Mouse (Mus musculus) inflammation-experienced regulatory T-cells, adult 6 months (primary cell): ENCODE results near the gene Fcer1g. TPM values are rescaled to one million over a fixed set of nuclear protein-coding genes. Genes with fewer than 3 reads are reported as not detected.
A peak's percentile ranks its signal among the peaks of the same experiment; 100 is the strongest.
"Not testable (repeated sequence)": the region's sequence is repeated elsewhere in the genome, so short reads cannot be mapped to it uniquely, and the experiment has no call there.

Experiments used
- ATAC-seq: one replicate; pipeline ENCODE4 v1.8.0; 2017
- polyA plus RNA-seq, 3 experiments: library from polyadenylated mRNA; unstranded; fragments of 100-300 nt; shearing (Covaris generic); gene quantifications; one replicate each; pipeline ENCODE4 v1.2.1; 2017

Gene Fcer1g
- polyA plus RNA-seq, 3 experiments from 2014 or later: 10.7 TPM; not detected in 2

DNA sequence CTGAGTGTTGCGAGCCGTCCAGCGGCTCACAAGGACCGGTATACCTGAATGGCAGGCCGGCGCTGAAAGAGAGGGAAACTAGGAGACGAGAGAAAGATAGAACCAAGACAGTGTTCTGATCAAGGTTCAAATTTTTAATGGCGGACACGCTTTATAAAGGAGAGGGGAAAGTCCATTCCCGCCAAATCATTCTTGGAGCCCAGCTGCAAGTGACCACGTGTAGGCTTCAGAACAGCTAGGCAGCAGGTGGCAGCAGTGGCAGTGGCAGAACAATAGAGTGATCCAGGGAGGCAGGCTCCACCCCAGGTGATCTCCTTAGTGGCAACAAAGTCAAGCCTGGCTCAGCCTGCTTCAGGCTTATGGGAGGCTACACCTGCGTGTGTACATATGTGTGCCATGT, 7.8 kb upstream of the Fcer1g start:
- ATAC-seq: not testable (repeated sequence)

DNA sequence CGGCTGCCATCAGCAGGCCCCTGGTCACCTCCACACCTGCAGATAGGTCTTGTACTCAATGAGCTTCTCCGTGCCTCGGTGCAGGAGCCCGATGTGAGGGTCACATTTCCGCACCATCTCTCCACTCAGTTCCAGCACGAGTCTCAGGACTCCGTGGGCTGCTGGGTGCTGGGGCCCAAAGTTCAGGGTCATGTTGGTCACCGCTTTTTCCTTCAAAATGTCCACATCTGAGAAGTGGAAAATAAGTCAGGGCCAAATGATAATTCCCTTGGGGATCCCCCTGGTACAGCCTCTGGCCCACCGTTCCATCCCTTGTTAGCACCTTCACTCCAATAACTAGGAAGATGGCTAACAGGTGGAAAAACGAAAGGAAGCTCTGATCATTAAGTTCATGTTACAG, 6.7 kb upstream of the Fcer1g start:
- ATAC-seq: no peak

- ATAC-seq: no peak
These were observed 6.0 kb upstream of the Fcer1g start for GRCm38 (mm10) chr1:171239992-171240744.

DNA sequence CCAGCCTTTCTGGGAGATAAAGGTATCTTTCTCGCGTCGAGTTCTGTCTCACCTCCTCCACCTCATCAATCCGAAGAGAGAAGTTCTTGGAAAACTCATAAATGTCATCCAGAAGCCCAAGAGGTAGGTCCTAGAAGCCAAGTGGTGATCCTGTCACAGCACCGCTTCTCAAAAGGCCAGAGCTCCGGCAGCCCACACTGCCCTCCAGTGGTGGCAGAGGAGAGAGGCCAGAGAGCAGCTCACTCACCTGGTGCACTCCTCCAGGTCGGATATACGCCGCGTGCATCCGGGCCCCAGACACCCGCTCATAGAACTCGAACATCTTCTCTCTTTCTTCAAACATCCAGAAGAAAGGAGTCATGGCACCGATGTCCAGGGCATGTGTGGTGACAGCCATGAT, 4.3 kb upstream of the Fcer1g start:
- no peak for ATAC-seq

- ATAC-seq: no peak
These were observed 3.3 kb upstream of the Fcer1g start for GRCm38 (mm10) chr1:171237438-171237837.

- no peak for ATAC-seq
These were observed 1.6 kb upstream of the Fcer1g start for GRCm38 (mm10) chr1:171235791-171236190.

- no peak for ATAC-seq
These were observed 373 bp upstream of the Fcer1g start for GRCm38 (mm10) chr1:171234538-171234937.

DNA sequence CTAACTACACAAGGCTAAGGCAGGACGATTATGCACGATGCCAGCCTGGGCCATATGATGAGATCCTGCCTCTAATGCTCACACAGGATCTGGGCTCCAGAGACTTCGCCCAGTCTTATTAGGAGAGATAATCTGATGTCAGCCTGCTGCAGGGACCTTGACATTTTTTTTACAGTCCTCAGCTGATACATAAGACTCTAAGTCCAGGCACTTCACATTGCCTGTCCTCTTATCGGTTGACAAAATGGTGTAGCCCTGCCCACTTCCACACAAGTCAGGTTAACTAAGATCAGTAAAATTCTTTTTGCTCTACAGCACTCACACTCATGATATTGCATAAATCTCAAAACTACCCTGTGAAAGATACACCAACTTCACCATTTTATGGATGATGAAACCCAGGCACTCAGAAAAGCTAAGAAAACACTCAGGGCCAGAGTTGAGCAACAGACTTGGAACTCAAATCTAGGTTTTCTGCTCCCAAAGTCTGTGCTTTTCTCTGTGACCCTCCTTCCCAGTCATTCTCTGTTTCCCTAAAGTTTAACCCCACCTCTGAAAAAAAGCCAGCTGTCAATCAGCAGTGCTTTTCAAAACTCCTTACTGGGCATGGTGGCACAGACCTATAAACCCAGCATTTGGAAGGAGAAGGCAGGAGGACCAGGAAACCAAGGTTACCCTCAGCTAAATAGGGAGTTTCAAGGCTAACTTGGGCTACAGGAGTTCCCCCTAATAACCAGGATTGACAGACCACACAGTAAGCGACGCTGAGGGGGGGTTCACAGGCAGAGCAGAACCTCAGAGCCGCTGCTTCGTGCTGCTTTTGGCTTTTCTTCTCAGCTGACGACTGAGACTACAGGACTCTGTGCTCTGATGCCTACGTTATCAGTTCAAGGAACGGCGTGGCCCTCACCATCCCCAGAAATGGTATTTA, 1.1 kb downstream of the Fcer1g start:
- ATAC-seq: no peak

- no peak for ATAC-seq
These were observed 1.8 kb downstream of the Fcer1g start for GRCm38 (mm10) chr1:171232348-171232747.

- no peak for ATAC-seq
These were observed 2.3 kb downstream of the Fcer1g start for GRCm38 (mm10) chr1:171231844-171232243.

DNA sequence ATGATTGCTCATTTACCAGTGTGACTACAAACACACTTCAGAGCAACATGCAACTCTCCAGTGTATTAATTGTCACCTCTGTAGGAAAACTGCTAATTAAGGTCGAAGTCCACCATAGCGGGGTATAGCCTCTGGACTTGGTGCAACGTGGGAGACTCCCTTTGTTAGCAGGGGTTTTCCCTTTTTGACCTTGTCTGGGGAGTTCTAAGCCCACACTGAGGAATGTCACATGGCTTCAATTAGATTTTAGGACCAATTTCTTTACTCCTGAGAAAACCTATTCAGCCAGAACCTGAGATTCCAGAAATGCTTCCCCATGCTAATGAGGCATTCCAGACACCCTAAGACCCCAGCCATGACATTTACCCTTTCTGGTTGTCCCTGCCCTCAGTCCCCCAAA, 4.0 kb downstream of the Fcer1g start:
- ATAC-seq: no peak

DNA sequence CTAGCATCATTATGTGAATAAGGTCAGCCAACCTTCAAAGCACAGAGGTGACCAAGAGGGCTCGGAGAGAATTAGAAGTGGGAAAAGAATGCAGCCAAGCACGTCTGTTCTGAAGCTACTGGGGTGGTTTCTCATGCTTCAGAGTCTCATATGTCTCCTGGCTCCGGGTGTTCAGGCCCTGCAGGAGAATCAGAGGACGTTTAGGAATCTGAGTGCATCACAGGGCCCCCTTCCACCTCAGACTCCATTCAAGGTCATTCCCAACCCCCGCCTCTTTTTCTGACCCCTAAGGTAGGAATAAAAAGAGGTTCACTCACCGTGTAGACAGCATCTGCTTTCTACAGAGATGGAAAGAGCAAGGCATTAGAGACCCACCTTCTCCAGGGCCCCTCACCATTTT, 4.4 kb downstream of the Fcer1g start:
- ATAC-seq: no peak

DNA sequence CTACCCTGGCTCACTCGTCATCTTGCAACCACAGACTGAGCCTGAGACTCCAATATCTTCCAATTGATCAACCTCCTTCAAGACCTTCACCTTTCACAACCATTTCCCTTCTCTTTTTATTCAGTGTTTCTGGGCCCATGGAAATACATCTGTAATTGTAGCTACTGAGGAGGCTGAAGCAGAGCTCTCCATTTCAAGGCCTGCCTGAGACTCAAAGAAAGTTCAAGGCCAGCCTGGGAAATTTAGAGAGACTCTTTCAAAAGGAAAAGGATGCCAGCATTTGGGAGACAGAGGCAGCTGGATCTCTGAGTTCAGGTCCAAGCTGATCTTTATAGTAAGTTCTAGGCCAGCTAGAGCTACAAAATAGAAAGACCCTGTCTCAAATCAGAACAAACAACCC, 6.3 kb downstream of the Fcer1g start:
- no peak for ATAC-seq

- no peak for ATAC-seq
These were observed 7.4 kb downstream of the Fcer1g start for GRCm38 (mm10) chr1:171226780-171227179.

GRCm38 (mm10) chr1:171224857-171225256, 9.3 kb downstream of the Fcer1g start, which contains the start of gene Apoa2:
Gene Apoa2 (plus strand): TSS chr1:171225054.
- no peak for ATAC-seq

- ATAC-seq: no peak
These were observed 10.4 kb downstream of the Fcer1g start for GRCm38 (mm10) chr1:171223796-171224195.

DNA sequence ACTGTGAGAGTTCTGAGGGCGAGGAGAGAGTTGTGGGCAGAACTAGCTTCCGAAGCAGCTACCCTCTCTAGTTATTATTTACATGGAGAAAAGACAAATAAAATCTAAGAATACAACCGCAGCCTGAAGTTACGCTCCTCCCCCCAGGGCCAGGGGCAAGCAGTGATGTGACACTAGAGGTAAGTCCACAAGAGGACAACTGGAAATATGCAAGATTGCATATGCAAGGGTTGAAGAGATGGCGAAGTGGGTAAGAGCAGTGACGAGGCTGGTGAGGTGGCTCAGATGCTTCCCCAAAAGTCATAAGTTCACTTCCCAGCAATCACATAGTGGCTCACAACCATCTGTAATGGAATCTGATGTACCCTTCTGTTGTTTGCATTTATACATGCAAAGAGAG, 11.0 kb downstream of the Fcer1g start:
- no peak for ATAC-seq

- ATAC-seq: peak; percentile 97
These were observed 11.7 kb downstream of the Fcer1g start, which contains the start of gene Tomm40l for GRCm38 (mm10) chr1:171222238-171223155. Gene Tomm40l (minus strand): TSS chr1:171222514.

DNA sequence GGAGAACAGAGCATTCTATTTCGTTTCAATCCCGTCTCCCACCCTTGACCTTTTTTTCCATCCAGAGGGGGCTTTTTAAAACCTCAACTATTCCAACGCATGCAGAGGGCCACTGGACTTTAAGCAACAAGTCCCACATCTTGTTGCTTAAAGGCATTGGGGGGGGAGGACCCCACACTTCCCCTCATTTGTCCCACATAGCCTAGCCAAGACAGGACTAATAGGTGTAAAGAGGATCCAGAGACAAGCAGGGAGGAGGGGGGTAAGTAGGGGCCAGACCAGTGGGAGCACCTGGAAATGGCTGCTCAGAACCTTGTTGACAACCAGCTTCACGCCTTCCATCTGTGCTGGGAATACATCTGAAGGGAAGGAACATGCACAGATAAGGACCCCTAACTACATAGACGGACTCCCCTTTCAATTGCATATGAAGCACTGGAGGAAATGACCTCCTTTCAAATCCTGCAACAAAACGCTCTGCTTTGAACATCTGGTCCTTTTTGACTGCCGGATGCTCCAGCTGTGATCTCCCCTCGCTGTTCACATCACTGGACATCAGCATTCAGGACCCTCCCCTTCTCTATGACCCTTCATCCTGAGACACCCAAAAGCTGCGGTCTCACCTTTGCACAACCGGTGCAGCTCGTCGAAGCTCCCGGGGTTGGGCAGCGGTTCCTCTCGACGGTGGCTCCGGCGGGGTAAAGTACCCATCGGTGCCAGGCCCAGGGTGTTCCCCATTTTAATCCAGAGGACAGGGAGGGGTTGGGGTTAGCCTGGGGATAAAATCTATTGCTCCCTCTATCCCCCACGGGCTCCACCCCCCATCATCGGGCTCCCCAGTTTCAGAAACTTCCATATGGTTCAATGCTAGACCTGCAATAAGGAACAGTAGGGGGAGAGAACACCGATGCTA, 12.6 kb downstream of the Fcer1g start:
- no peak for ATAC-seq

DNA sequence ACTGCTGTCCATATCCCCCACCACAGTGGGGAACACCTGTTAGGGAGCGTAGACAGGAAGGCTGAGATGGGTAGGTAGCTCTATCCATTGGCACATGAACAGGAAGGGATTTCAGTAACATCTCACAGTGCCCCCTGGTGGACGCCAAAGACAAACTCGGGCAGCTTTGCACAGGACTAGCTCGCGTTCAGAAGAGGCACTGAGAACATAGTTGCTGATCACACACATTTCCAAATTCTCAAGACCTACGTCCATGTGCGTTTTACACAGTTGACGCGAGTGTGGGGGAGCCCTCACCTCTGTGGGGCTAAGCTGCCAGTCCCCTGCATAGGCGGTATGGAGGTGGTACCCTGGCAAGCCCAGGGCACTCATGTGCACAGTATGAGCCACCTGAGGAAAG, 13.3 kb downstream of the Fcer1g start:
- ATAC-seq: no peak

DNA sequence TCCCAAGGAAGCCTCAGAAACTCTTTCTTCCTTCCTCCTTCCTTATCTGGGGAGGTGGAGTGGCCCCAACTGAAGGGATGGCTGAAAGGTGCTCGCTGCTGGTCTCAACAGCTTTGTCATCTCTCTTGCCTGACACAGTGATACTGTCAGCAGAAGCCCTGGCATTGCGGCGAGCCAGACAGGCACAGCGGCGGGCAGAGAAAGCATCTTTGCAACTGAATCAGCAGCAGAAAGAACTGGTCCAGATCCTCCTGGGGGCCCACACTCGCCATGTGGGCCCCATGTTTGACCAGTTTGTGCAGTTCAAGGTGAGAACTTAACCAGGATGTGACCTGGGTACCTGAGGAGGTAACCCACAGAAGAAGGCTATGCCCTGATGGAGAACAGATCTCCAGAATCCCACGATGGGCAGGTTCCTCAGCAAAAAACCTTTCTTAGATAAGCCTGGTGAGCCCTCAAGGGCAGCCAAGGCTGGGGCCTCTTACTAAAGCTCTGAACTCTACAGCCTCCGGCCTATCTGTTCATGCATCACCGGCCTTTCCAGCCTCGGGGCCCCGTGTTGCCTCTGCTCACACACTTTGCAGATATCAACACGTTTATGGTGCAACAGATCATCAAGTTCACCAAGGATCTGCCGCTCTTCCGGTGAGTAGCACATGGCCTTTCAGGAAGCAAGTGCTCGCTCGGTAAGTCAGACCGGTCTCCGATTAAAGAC, 17.8 kb downstream of the Fcer1g start:
- ATAC-seq: no peak
